Mouse (Mus musculus): Measurements from ENCODE around the gene Mal. TPM values are rescaled to one million over a fixed set of nuclear protein-coding genes. Genes with fewer than 3 reads are reported as not detected.

The Mal gene
- 0.16 and 0.45 TPM in 2 replicates for polyA plus RNA-seq (2016; fragmentation: Nextera tagmentation; extraction: Ambion mirVana)

GRCm38 (mm10) chr2:127656086-127656720, at the start of gene Mal:
Mal (minus strand) TSS chr2:127656695.
- peak within 1 kb of the TSS; percentile 44 for H3K9ac ChIP-seq (replicated peaks)
- H3K36me3 ChIP-seq = no peaks in the 10 kb centered on the region
- H3K4me3 ChIP-seq (replicated peaks) = peak within 1 kb of the TSS; percentile 42
- ATAC-seq (ENCODE audit: insufficient number of reproducible peaks, insufficient read depth, low FRiP score, low TSS enrichment, low read depth) = no peak
- peaks cover 10% of the 10 kb centered on the region for H3K4me1 ChIP-seq (replicated peaks)
- peak within 1 kb of the TSS; percentile 75 for H3K4me2 ChIP-seq
- H3K27me3 ChIP-seq = peaks cover 90% of the 10 kb centered on the region
- under 1% methylated on average over 43 of the region's 43 CpGs for WGBS
- H3K27ac ChIP-seq = no peak within 1 kb of the TSS
- no peaks in the 10 kb centered on the region for H3K9me3 ChIP-seq

GRCm38 (mm10) chr2:127705267-127705666, 48.8 kb upstream of the Mal start:
- no peak overlapping the region for H3K4me3 ChIP-seq (replicated peaks)
- no peak overlapping the region for H3K4me2 ChIP-seq
- no peak overlapping the region for H3K27ac ChIP-seq
- H3K36me3 ChIP-seq = no peaks in the 10 kb centered on the region
- H3K4me1 ChIP-seq (replicated peaks) = no peaks in the 10 kb centered on the region
- ATAC-seq (ENCODE audit: insufficient number of reproducible peaks, insufficient read depth, low FRiP score, low TSS enrichment, low read depth) = no peak
- H3K27me3 ChIP-seq = no peaks in the 10 kb centered on the region
- no peak overlapping the region for H3K9ac ChIP-seq (replicated peaks)
- no peaks in the 10 kb centered on the region for H3K9me3 ChIP-seq
- WGBS = 90% methylated on average over 6 of the region's 6 CpGs

- no peak overlapping the region for H3K4me2 ChIP-seq
- no peaks in the 10 kb centered on the region for H3K9me3 ChIP-seq
- no peak for ATAC-seq (ENCODE audit: insufficient number of reproducible peaks, insufficient read depth, low FRiP score, low TSS enrichment, low read depth)
- peaks cover 4% of the 10 kb centered on the region; the same call in 1 of the 2 replicates for H3K27me3 ChIP-seq
- WGBS = 83% methylated on average over 4 of the region's 4 CpGs
- H3K27ac ChIP-seq = no peak overlapping the region
- H3K4me3 ChIP-seq (replicated peaks) = no peak overlapping the region
- no peaks in the 10 kb centered on the region for H3K36me3 ChIP-seq
- no peak overlapping the region for H3K9ac ChIP-seq (replicated peaks)
- no peaks in the 10 kb centered on the region for H3K4me1 ChIP-seq (replicated peaks)
Observed at GRCm38 (mm10) chr2:127689239-127689638, 32.7 kb upstream of the Mal start.

GRCm38 (mm10) chr2:127683687-127684331, 27.3 kb upstream of the Mal start:
- peak; percentile 79; the same call in 1 of the 2 replicates for ATAC-seq (ENCODE audit: insufficient number of reproducible peaks, insufficient read depth, low FRiP score, low TSS enrichment, low read depth)
- no peaks in the 10 kb centered on the region for H3K9me3 ChIP-seq
- peaks cover 4% of the 10 kb centered on the region; the same call in 1 of the 2 replicates for H3K27me3 ChIP-seq
- no peak overlapping the region for H3K9ac ChIP-seq (replicated peaks)
- no peak overlapping the region for H3K27ac ChIP-seq
- no peak overlapping the region for H3K4me3 ChIP-seq (replicated peaks)
- no peaks in the 10 kb centered on the region for H3K36me3 ChIP-seq
- H3K4me1 ChIP-seq (replicated peaks) = 0 out of 2 replicates have a peak, but pooled peaks cover 4% of the 10 kb centered on the region
- WGBS = 41% methylated on average over 12 of the region's 12 CpGs
- peak overlapping the region; percentile 15; the same call in 1 of the 2 replicates for H3K4me2 ChIP-seq

GRCm38 (mm10) chr2:127667843-127668506, 11.5 kb upstream of the Mal start:
- no peaks in the 10 kb centered on the region for H3K36me3 ChIP-seq
- no peak overlapping the region for H3K4me3 ChIP-seq (replicated peaks)
- no peaks in the 10 kb centered on the region for H3K27me3 ChIP-seq
- 22% methylated on average over 2 of the region's 2 CpGs for WGBS
- no peaks in the 10 kb centered on the region for H3K9me3 ChIP-seq
- H3K9ac ChIP-seq (replicated peaks) = no peak overlapping the region
- H3K4me2 ChIP-seq = no peak overlapping the region
- no peak overlapping the region for H3K27ac ChIP-seq
- no peaks in the 10 kb centered on the region for H3K4me1 ChIP-seq (replicated peaks)
- no peak for ATAC-seq (ENCODE audit: insufficient number of reproducible peaks, insufficient read depth, low FRiP score, low TSS enrichment, low read depth)

GRCm38 (mm10) chr2:127667015-127667414, 10.5 kb upstream of the Mal start:
- H3K9ac ChIP-seq (replicated peaks) = no peak overlapping the region
- H3K4me1 ChIP-seq (replicated peaks) = no peaks in the 10 kb centered on the region
- H3K4me3 ChIP-seq (replicated peaks) = no peak overlapping the region
- ATAC-seq (ENCODE audit: insufficient number of reproducible peaks, insufficient read depth, low FRiP score, low TSS enrichment, low read depth) = no peak
- no peaks in the 10 kb centered on the region for H3K36me3 ChIP-seq
- no peak overlapping the region for H3K4me2 ChIP-seq
- H3K9me3 ChIP-seq = no peaks in the 10 kb centered on the region
- no peak overlapping the region for H3K27ac ChIP-seq
- H3K27me3 ChIP-seq = 0 out of 2 replicates have a peak, but pooled peaks cover 5% of the 10 kb centered on the region

GRCm38 (mm10) chr2:127662708-127663107, 6.2 kb upstream of the Mal start:
- Histone ChIP-seq H3K4me1 (replicated peaks) (no peaks in the 10 kb centered on the region), H3K36me3 (no peaks in the 10 kb centered on the region), H3K4me2 (no peak overlapping the region), H3K27ac (no peak overlapping the region), H3K27me3 (peaks cover 34% of the 10 kb centered on the region), H3K9ac (replicated peaks) (no peak overlapping the region), H3K9me3 (no peaks in the 10 kb centered on the region), H3K4me3 (replicated peaks) (no peak overlapping the region)
- ATAC-seq (ENCODE audit: insufficient number of reproducible peaks, insufficient read depth, low FRiP score, low TSS enrichment, low read depth) = no peak
- WGBS = 69% methylated on average over 1 of the region's 2 CpGs

- peaks cover 10% of the 10 kb centered on the region for H3K4me1 ChIP-seq (replicated peaks)
- 3% methylated on average over 9 of the region's 9 CpGs for WGBS
- no peaks in the 10 kb centered on the region for H3K9me3 ChIP-seq
- H3K27me3 ChIP-seq = peaks cover 89% of the 10 kb centered on the region
- no peaks in the 10 kb centered on the region for H3K36me3 ChIP-seq
- no peak for ATAC-seq (ENCODE audit: insufficient number of reproducible peaks, insufficient read depth, low FRiP score, low TSS enrichment, low read depth)
- H3K4me2 ChIP-seq = no peak overlapping the region
- H3K9ac ChIP-seq (replicated peaks) = no peak overlapping the region
- H3K27ac ChIP-seq = no peak overlapping the region
- no peak overlapping the region for H3K4me3 ChIP-seq (replicated peaks)
Observed at GRCm38 (mm10) chr2:127655419-127655818, 1.1 kb downstream of the Mal start.

- Histone ChIP-seq H3K4me1 (replicated peaks) (peaks cover 10% of the 10 kb centered on the region), H3K27me3 (peaks cover 88% of the 10 kb centered on the region), H3K9me3 (no peaks in the 10 kb centered on the region), H3K36me3 (no peaks in the 10 kb centered on the region), H3K9ac (replicated peaks) (no peak overlapping the region), H3K4me2 (no peak overlapping the region), H3K4me3 (replicated peaks) (no peak overlapping the region), H3K27ac (no peak overlapping the region)
- WGBS = 60% methylated on average over 3 of the region's 3 CpGs
- no peak for ATAC-seq (ENCODE audit: insufficient number of reproducible peaks, insufficient read depth, low FRiP score, low TSS enrichment, low read depth)
Observed at GRCm38 (mm10) chr2:127654786-127655185, 1.7 kb downstream of the Mal start.

GRCm38 (mm10) chr2:127652805-127653204, 3.7 kb downstream of the Mal start:
- no peak overlapping the region for H3K27ac ChIP-seq
- no peak overlapping the region for H3K4me3 ChIP-seq (replicated peaks)
- 85% methylated on average over 2 of the region's 2 CpGs for WGBS
- no peak overlapping the region for H3K4me2 ChIP-seq
- no peaks in the 10 kb centered on the region for H3K36me3 ChIP-seq
- no peak overlapping the region for H3K9ac ChIP-seq (replicated peaks)
- peaks cover 77% of the 10 kb centered on the region for H3K27me3 ChIP-seq
- H3K9me3 ChIP-seq = no peaks in the 10 kb centered on the region
- no peak for ATAC-seq (ENCODE audit: insufficient number of reproducible peaks, insufficient read depth, low FRiP score, low TSS enrichment, low read depth)
- peaks cover 10% of the 10 kb centered on the region for H3K4me1 ChIP-seq (replicated peaks)

- H3K27ac ChIP-seq = no peak overlapping the region
- H3K36me3 ChIP-seq = no peaks in the 10 kb centered on the region
- no peak for ATAC-seq (ENCODE audit: insufficient number of reproducible peaks, insufficient read depth, low FRiP score, low TSS enrichment, low read depth)
- H3K4me2 ChIP-seq = no peak overlapping the region
- no peak overlapping the region for H3K4me3 ChIP-seq (replicated peaks)
- peaks cover 72% of the 10 kb centered on the region for H3K27me3 ChIP-seq
- H3K9me3 ChIP-seq = no peaks in the 10 kb centered on the region
- no peak overlapping the region for H3K9ac ChIP-seq (replicated peaks)
- H3K4me1 ChIP-seq (replicated peaks) = peaks cover 10% of the 10 kb centered on the region
Observed at GRCm38 (mm10) chr2:127652335-127652734, 4.2 kb downstream of the Mal start.
